Mouse (Mus musculus) midbrain, embryonic 13.5 days (tissue): Measurements from ENCODE around the gene Sct. TPM values are rescaled to one million over a fixed set of nuclear protein-coding genes. Genes with fewer than 3 reads are reported as not detected.

Source experiments
- ATAC-seq: fragments of 200-750 bp; cut with Nextera tagmentation; 2 replicates; pipeline ENCODE4 v1.8.0; 2017; ENCODE audit warnings: mild to moderate bottlenecking, moderate TSS enrichment, moderate library complexity
- H3K27ac ChIP-seq: fragments of 300-500 bp; sonication (generic); 2 replicates; pipeline ENCODE4 v1.5.1; 2015; ENCODE audit warnings: inconsistent platforms, mild to moderate bottlenecking, moderate library complexity
- H3K27me3 ChIP-seq: fragments of 300-500 bp; sonication (generic); 2 replicates; pipeline ENCODE4 v1.6.1; 2015; ENCODE audit warnings: mild to moderate bottlenecking, inconsistent platforms
- H3K36me3 ChIP-seq: fragments of 300-500 bp; sonication (generic); 2 replicates; pipeline ENCODE4 v1.6.1; 2015; ENCODE audit warnings: mild to moderate bottlenecking, inconsistent platforms
- H3K4me1 ChIP-seq: fragments of 300-500 bp; sonication (generic); replicated peaks from 2 replicates; pipeline ENCODE4 v1.6.1; 2015; ENCODE audit warnings: inconsistent platforms
- H3K4me2 ChIP-seq: fragments of 300-500 bp; sonication (generic); replicated peaks from 2 replicates; pipeline ENCODE4 v1.6.1; 2015; ENCODE audit warnings: moderate library complexity, mild to moderate bottlenecking, inconsistent platforms
- H3K4me3 ChIP-seq: fragments of 300-500 bp; sonication (generic); replicated peaks from 2 replicates; pipeline ENCODE4 v1.5.1; 2015; ENCODE audit warnings: mild to moderate bottlenecking, inconsistent platforms
- H3K9ac ChIP-seq: fragments of 300-500 bp; sonication (generic); replicated peaks from 2 replicates; pipeline ENCODE4 v1.6.1; 2015; ENCODE audit warnings: mild to moderate bottlenecking, inconsistent platforms
- H3K9me3 ChIP-seq: fragments of 300-500 bp; sonication (generic); 2 replicates; pipeline ENCODE4 v1.6.1; 2016; ENCODE audit warnings: mild to moderate bottlenecking, inconsistent platforms
- WGBS: fragments of 180-500 bp; shearing (Covaris S2); methylation state at CpG from one replicate; pipeline ENCODE4 v1.1.7; 2015; 5-methylcytosine and 5-hydroxymethylcytosine counted together
- polyA plus RNA-seq: library from polyadenylated mRNA; unstranded; fragments of >200 nt; fragmentation: Nextera tagmentation; extraction: Ambion mirVana; gene quantifications from 2 replicates; pipeline ENCODE4 v1.2.1, GENCODE M21; 2015

Sct gene
- polyA plus RNA-seq, 1 experiment from 2014 or later: 1.0 TPM

DNA sequence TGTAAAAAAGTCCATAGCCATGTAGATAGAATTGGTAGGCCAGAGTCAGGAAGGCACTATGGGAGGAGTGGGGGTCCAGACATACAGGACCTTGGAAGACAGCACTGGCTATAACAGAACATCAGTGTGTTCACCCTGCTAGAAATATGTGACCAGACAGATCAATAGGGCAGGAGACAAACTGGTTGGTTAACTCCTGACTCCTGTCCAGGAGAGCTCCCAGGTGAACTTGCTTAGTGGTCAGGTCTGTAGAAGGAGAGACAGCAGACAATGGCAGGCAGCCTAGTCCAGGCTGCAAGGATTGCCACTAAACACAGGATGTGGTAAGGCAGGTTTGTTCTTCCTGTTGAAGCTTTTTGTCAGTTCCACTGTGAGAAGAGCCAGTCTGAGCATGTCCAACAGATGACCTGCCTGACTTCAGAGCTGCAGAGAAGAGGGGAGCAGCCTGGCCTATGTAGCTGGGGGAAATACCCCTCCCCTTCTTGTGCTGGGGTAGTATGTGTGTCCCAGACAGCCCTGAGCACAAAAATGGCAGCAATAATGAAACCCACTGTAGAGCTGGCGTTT, 23.9 kb upstream of the Sct start:
- Histone ChIP-seq H3K4me1 (no peaks in the 10 kb centered on the region), H3K9me3 (no peaks in the 10 kb centered on the region), H3K4me2 (no peak overlapping the region), H3K27ac (no peak overlapping the region), H3K27me3 (no peaks in the 10 kb centered on the region), H3K36me3 (peaks cover 94% of the 10 kb centered on the region), H3K4me3 (no peak overlapping the region), H3K9ac (no peak overlapping the region)
- no peak for ATAC-seq
- WGBS: 87% methylated on average over 1 of the region's 1 CpGs

DNA sequence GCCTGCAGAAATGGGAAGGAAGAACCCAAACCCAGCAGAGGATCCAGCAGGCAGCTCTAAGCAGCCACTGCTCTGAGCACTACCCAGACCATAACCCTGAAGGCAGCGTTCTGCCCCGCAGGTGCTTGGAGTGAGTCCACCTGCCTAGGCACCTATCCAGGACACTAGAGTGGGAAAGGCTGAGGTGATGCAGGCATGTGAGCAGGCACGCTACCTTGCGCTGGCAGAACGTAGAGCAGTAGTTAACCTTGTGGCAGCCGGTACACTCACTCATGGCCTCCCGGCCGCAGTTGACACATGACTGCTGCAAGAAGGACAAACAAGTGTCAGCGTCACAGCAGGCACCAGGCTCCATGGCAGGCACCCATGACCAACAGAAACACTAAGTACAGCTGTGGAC, 22.5 kb upstream of the Sct start:
- H3K4me3 ChIP-seq: no peak overlapping the region
- H3K9me3 ChIP-seq: no peaks in the 10 kb centered on the region
- over 99% methylated on average over 9 of the region's 9 CpGs for WGBS
- no peak for ATAC-seq
- no peak overlapping the region for H3K4me2 ChIP-seq
- peaks cover 95% of the 10 kb centered on the region for H3K36me3 ChIP-seq
- no peak overlapping the region for H3K9ac ChIP-seq
- H3K27me3 ChIP-seq: no peaks in the 10 kb centered on the region; the same call in 1 of the 2 replicates
- H3K27ac ChIP-seq: no peak overlapping the region
- no peaks in the 10 kb centered on the region for H3K4me1 ChIP-seq

DNA sequence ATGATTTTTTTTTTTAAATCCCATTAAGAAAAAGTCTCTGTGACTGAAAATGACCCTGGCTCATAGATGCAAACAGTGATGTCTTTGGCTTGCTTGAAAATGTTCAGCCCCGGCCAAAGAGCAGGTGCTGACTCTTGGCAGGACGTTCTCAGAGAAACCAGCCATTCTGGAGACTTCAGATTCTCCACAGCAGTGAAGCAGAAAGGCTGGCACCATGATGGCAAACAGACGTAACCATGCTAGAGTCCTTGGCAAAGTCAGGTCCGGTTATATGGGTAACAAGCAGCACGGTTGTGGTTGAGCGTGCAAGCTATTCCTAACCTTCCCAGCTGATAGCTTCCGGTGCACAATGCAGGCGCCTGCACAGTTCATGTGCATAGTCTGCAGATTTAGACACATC, 20.2 kb upstream of the Sct start:
- WGBS: 96% methylated on average over 8 of the region's 8 CpGs
- Histone ChIP-seq H3K27me3 (peaks cover 20% of the 10 kb centered on the region), H3K9me3 (no peaks in the 10 kb centered on the region), H3K9ac (no peak overlapping the region), H3K4me3 (no peak overlapping the region), H3K4me1 (peaks cover 6% of the 10 kb centered on the region), H3K4me2 (no peak overlapping the region), H3K27ac (no peak overlapping the region), H3K36me3 (peaks cover 74% of the 10 kb centered on the region)
- ATAC-seq: no peak

DNA sequence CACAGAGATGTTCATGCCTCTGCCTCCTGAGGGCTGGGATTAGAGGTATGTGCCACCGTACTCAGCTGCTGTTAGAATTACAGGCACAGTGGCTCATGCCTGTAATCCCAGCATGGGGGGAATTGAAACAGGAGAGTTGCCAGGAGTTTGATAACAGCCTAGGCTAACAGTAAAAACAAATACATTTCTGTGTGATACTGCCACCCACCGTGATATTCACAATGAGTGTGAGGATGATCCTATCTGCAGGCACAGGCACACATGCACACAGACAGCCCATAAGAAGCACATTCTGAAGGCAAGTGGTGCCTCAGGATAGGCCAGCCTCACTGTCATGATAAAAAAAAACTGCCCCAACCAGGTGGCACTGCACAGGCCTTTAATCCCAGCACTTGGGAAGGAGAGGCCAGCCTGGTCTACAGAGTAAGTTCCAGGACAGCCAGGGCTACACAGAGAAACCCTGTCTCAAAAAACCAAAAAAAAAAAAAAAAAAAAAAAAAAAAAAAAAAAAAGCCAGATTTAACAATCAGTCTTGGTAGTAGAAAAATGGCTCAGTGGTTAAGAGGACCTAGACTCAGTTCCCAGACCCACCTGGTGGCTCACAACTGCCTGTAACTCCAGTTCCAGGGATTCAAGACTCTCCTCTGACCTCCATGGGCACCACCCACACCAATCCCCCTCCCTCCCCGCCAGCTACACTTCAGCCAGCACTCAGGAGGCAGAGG, 19.2 kb upstream of the Sct start:
- whole genome bisulfite sequencing: 83% methylated on average over 3 of the region's 3 CpGs
- no peaks in the 10 kb centered on the region for H3K9me3 ChIP-seq
- H3K27me3 ChIP-seq: peaks cover 31% of the 10 kb centered on the region
- no peak overlapping the region for H3K4me2 ChIP-seq
- H3K36me3 ChIP-seq: peaks cover 63% of the 10 kb centered on the region
- H3K9ac ChIP-seq: no peak overlapping the region
- ATAC-seq: no peak
- H3K4me1 ChIP-seq: peaks cover 17% of the 10 kb centered on the region
- no peak overlapping the region for H3K4me3 ChIP-seq
- H3K27ac ChIP-seq: no peak overlapping the region

DNA sequence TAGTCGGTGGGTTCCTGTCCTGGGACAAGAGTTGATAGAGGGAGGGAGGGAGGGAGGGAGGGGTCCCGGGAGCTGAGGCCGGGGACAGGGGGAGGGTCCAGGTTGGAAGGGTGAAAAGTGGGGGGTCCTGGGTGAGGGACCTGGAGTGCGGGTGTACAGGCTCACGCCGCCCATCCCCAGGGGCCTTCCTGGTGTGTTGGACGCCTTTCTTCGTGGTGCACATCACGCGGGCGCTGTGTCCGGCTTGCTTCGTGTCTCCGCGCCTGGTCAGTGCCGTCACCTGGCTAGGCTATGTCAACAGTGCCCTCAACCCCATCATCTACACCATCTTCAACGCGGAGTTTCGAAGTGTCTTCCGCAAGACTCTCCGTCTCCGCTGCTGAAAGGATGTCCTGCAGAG, 15.5 kb upstream of the Sct start:
- Histone ChIP-seq H3K4me1 (peaks cover 34% of the 10 kb centered on the region), H3K9ac (no peak overlapping the region), H3K4me3 (peak overlapping the region; percentile 36), H3K27ac (no peak overlapping the region), H3K27me3 (peaks cover 65% of the 10 kb centered on the region), H3K4me2 (peak overlapping the region; percentile 55), H3K9me3 (no peaks in the 10 kb centered on the region), H3K36me3 (peaks cover 27% of the 10 kb centered on the region)
- ATAC-seq: 0 out of 2 replicates have a peak, but pooled peaks have one; percentile 1
- WGBS: 6% methylated on average over 20 of the region's 22 CpGs

DNA sequence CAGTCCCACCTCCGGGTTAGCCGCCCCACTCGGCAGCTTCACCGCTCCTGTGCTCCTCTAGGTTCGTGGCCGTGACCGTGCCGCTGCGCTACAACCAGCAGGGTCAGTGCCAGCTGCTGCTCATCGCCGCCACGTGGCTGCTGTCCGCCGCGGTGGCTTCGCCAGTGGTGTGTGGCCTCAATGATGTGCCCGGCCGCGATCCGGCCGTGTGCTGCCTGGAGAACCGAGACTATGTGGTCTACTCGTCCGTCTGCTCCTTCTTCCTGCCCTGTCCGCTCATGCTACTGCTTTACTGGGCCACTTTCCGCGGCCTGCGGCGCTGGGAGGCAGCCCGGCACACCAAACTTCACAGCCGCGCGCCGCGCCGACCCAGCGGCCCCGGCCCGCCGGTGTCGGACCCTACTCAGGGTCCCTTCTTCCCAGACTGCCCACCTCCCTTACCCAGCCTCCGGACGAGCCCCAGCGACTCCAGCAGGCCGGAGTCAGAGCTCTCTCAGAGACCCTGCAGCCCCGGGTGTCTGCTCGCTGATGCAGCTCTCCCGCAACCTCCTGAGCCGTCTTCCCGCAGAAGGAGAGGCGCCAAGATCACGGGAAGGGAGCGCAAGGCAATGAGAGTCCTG, 15.0 kb upstream of the Sct start:
- peak; percentile 34; the same call in 1 of the 2 replicates for ATAC-seq
- Histone ChIP-seq H3K4me1 (peaks cover 34% of the 10 kb centered on the region), H3K9me3 (no peaks in the 10 kb centered on the region), H3K9ac (peak overlapping the region; percentile 46), H3K36me3 (peaks cover 22% of the 10 kb centered on the region), H3K4me3 (peak overlapping the region; percentile 36), H3K4me2 (peak overlapping the region; percentile 55), H3K27ac (no peak overlapping the region), H3K27me3 (peaks cover 65% of the 10 kb centered on the region)
- WGBS: under 1% methylated on average over 53 of the region's 53 CpGs

DNA sequence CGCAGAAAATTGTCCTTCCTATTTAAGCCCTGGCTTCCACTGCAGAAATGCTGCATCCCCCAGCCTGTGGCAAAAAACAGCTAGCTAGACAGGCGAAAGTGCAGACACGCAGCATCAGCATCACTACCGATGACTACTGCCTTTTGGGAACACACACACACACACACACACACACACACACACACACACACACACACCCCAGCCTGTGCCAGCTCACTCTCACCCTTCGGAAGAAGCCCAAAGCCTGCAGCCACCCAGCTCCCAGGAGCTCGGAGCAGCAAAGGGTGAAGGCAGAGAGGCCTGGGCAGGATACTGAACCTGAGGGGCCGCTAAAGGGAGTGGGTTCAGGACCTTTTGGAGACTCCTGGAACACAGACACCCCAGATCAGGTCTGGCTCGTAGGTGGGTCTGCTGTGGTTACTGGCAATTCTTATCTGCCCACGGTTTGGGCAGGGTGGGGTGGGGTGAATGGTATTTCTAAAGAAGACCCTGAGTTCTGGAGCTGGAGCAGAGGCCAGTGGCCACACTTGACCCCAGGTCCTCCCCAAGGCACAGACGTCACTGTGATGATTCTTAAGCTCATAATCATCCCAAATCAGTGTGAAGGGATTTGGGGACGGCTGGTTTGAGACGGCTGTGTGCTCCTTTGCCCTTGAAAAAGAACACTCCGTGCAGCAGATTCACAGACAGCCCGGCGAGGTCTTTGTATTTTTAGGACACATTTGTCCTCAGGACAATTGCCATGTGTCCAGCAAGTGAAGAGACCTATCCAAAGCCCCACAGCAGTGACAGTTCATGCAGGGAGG, 13.9 kb upstream of the Sct start:
- H3K27me3 ChIP-seq: peaks cover 68% of the 10 kb centered on the region
- no peak overlapping the region for H3K27ac ChIP-seq

DNA sequence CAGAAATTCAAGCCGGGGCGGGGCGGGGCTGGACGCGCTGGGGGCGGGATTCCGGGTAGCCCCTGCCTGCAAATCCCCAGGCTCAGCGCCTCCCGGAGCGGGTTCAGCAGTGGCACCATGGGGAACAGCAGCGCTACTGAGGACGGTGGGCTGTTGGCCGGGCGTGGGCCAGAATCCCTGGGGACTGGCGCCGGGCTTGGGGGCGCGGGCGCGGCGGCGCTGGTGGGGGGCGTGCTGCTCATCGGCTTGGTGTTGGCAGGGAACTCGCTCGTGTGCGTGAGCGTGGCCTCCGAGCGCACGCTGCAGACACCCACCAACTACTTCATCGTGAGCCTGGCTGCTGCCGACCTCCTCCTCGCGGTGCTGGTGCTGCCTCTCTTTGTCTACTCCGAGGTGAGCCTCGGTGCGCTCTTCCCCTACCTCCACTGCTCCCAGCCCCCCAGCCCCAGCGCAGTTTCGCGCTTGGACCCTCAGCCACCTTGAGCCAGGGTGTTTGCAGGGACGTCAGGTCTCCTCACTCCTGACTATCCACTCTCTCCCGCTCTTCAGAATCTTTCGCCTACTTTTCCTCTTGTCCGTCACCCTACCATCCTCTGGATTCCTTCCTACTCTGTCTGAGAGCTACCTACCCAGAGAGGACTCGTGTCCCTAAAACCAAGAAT, 13.1 kb upstream of the Sct start, which contains the start of gene Drd4:
Gene Drd4, plus strand, starts transcription at position 86 of the 662 bp plus-strand sequence.
- H3K27me3 ChIP-seq: peaks cover 68% of the 10 kb centered on the region
- H3K27ac ChIP-seq: no peak within 1 kb of the TSS
- WGBS: 1% methylated on average over 46 of the region's 46 CpGs
- peak; percentile 66 for ATAC-seq
- H3K4me2 ChIP-seq: peak within 1 kb of the TSS; percentile 90
- H3K36me3 ChIP-seq: peaks cover 6% of the 10 kb centered on the region
- no peaks in the 10 kb centered on the region for H3K9me3 ChIP-seq
- peak within 1 kb of the TSS; percentile 73 for H3K9ac ChIP-seq
- peaks cover 34% of the 10 kb centered on the region for H3K4me1 ChIP-seq
- peak within 1 kb of the TSS; percentile 51 for H3K4me3 ChIP-seq

More for the DNA sequence above, 13.9 kb upstream of the Sct start:
- Histone ChIP-seq H3K9me3 (no peaks in the 10 kb centered on the region), H3K4me3 (peak overlapping the region; percentile 51), H3K4me1 (peaks cover 34% of the 10 kb centered on the region), H3K4me2 (peak overlapping the region; percentile 90), H3K36me3 (peaks cover 14% of the 10 kb centered on the region), H3K9ac (peak overlapping the region; percentile 73; the same call in 1 of the 2 replicates)
- ATAC-seq: 0 out of 2 replicates have a peak, but pooled peaks have one; percentile 32
- 24% methylated on average over 15 of the region's 15 CpGs for WGBS

DNA sequence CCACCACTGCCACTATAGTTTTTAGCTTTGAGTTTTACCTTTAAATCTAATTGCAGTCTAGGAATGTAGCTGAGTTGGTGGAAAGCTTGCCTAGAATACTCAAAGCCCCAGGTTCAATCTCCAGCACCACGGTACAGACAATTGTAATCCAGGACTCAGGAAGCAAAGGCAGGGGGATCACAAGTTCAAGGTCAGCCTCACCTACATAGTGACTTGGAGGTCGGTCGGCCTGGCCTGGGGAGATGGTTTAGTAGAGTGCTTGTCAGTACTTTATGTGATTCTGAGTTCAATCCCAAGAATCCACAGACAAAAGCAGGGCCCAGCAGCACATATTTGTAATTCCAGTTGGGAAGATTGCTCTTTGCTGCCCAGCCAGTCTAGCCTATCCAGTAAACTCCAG, 9.1 kb upstream of the Sct start:
- no peak for ATAC-seq
- Histone ChIP-seq H3K36me3 (no peaks in the 10 kb centered on the region), H3K4me2 (no peak overlapping the region), H3K27me3 (peaks cover 44% of the 10 kb centered on the region), H3K4me3 (no peak overlapping the region), H3K9me3 (no peaks in the 10 kb centered on the region), H3K9ac (no peak overlapping the region), H3K27ac (no peak overlapping the region), H3K4me1 (peaks cover 17% of the 10 kb centered on the region)
- 82% methylated on average over 3 of the region's 3 CpGs for WGBS

DNA sequence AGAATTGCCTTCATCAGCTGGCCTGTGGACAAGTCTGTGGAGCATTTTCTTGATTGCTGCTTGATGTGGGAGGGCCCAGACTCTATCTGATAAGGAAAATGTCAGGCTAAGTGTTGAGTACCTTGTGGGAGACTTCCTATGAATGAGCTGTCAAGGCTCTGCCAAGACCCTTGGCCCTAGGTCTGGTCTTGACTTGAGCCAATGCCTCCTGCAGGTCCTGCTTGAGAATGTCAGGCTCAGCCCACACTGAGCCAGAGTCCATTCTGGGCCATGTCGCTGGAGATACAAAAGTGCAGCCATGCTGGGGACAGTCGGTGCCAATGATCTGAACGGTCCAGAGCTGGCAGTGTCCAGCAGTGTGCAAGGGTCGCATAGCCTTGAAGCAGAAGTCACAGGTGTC, 3.8 kb upstream of the Sct start:
- no peak for ATAC-seq
- Histone ChIP-seq H3K9ac (no peak overlapping the region), H3K36me3 (no peaks in the 10 kb centered on the region), H3K4me2 (no peak overlapping the region), H3K4me3 (no peak overlapping the region), H3K4me1 (peaks cover 12% of the 10 kb centered on the region), H3K9me3 (no peaks in the 10 kb centered on the region), H3K27ac (no peak overlapping the region), H3K27me3 (peaks cover 21% of the 10 kb centered on the region; the same call in 1 of the 2 replicates)
- WGBS: 86% methylated on average over 4 of the region's 4 CpGs

DNA sequence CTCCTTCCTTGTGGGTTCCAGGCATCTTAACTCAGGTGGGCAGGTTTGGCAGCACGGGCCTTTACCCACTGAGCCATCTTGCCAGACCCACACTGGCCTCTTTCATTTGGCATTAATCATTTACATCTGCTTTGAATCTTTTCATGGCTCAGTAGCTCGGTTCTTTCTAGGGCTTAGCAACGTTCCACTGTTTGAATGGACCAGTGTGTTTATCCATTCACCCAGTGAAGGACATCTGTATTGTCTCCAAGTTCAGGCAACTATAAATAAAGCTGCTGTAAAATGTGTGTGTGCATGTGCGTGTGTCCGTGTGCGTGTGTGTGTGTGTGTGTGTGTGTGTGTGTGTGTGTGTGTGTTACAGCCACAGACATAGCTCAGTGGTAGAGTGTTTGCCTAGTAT, 2.5 kb upstream of the Sct start:
- Histone ChIP-seq H3K4me1 (peaks cover 12% of the 10 kb centered on the region), H3K9me3 (no peaks in the 10 kb centered on the region), H3K4me3 (no peak overlapping the region), H3K27me3 (peaks cover 26% of the 10 kb centered on the region; the same call in 1 of the 2 replicates), H3K4me2 (no peak overlapping the region), H3K9ac (no peak overlapping the region), H3K27ac (no peak overlapping the region), H3K36me3 (no peaks in the 10 kb centered on the region)
- WGBS: 49% methylated on average over 6 of the region's 6 CpGs
- no peak for ATAC-seq
